Mouse (Mus musculus) forebrain, embryonic 10.5 days (tissue): ENCODE measurements around the gene Gfer. TPM values are rescaled to one million over a fixed set of nuclear protein-coding genes. Genes with fewer than 3 reads are reported as not detected.
A peak's percentile ranks its signal among the peaks of the same experiment; 100 is the strongest.

ENCODE experiments used
- DNase-seq: peaks from one replicate; pipeline ENCODE4 v3.0.0-alpha.2; 2017; ENCODE audit warnings: low spot score; ENCODE audit errors: extremely low spot score
- H3K27ac ChIP-seq: fragments of 300-500 bp; sonication (generic); 2 replicates; pipeline ENCODE4 v1.5.1; 2016; ENCODE audit warnings: mild to moderate bottlenecking
- H3K27me3 ChIP-seq: fragments of 300-500 bp; sonication (generic); 2 replicates; pipeline ENCODE4 v1.6.1; 2016; ENCODE audit warnings: mild to moderate bottlenecking; ENCODE audit not compliant: poor library complexity, severe bottlenecking
- H3K36me3 ChIP-seq: fragments of 300-500 bp; sonication (generic); replicated peaks from 2 replicates; pipeline ENCODE4 v1.6.1; 2016; ENCODE audit warnings: mild to moderate bottlenecking, moderate library complexity
- H3K4me1 ChIP-seq: fragments of 300-500 bp; sonication (generic); 2 replicates; pipeline ENCODE4 v1.6.1; 2016
- H3K4me3 ChIP-seq: fragments of 300-500 bp; sonication (generic); 2 replicates; pipeline ENCODE4 v1.5.1; 2016; ENCODE audit warnings: mild to moderate bottlenecking, moderate library complexity
- H3K9me3 ChIP-seq: fragments of 300-500 bp; sonication (generic); 2 replicates; pipeline ENCODE4 v1.6.1; 2016; ENCODE audit warnings: mild to moderate bottlenecking, moderate library complexity
- WGBS: fragments of 180-500 bp; shearing (Covaris S2); methylation state at CpG from one replicate; pipeline ENCODE4 v1.1.7; 2016; 5-methylcytosine and 5-hydroxymethylcytosine counted together
- polyA plus RNA-seq: library from polyadenylated mRNA; unstranded; fragments of >200 nt; fragmentation: Nextera tagmentation; extraction: Ambion mirVana; gene quantifications from 2 replicates; pipeline ENCODE4 v1.2.1, GENCODE M21; 2016

Gene Gfer
- polyA plus RNA-seq, 1 experiment from 2014 or later: 57.7 TPM

GRCm38 (mm10) chr17:24649581-24650069, 46.3 kb downstream of the Gfer start:
- Histone ChIP-seq H3K9me3 (no peaks in the 10 kb centered on the region), H3K4me3 (peak overlapping the region; percentile 66), H3K27ac (peak overlapping the region; percentile 83), H3K27me3 (peaks cover 62% of the 10 kb centered on the region), H3K36me3 (no peaks in the 10 kb centered on the region; the same call in 1 of the 2 replicates), H3K4me1 (peaks cover 39% of the 10 kb centered on the region)
- no peak for DNase-seq
- 1% methylated on average over 35 of the region's 35 CpGs for WGBS

GRCm38 (mm10) chr17:24648731-24649377, 47.1 kb downstream of the Gfer start:
- WGBS: 78% methylated on average over 10 of the region's 10 CpGs
- Histone ChIP-seq H3K4me3 (peak overlapping the region; percentile 66), H3K36me3 (no peaks in the 10 kb centered on the region; the same call in 1 of the 2 replicates), H3K9me3 (no peaks in the 10 kb centered on the region), H3K4me1 (peaks cover 41% of the 10 kb centered on the region), H3K27ac (0 out of 2 replicates have a peak overlapping the region, but pooled peaks have one; percentile 4), H3K27me3 (peaks cover 56% of the 10 kb centered on the region)
- DNase-seq: no peak

GRCm38 (mm10) chr17:24647493-24647892, 48.5 kb downstream of the Gfer start:
- Histone ChIP-seq H3K9me3 (no peaks in the 10 kb centered on the region), H3K27me3 (peaks cover 50% of the 10 kb centered on the region), H3K4me1 (peaks cover 53% of the 10 kb centered on the region), H3K4me3 (0 out of 2 replicates have a peak overlapping the region, but pooled peaks have one; percentile 4), H3K27ac (peak overlapping the region; percentile 2), H3K36me3 (no peaks in the 10 kb centered on the region; the same call in 1 of the 2 replicates)
- 87% methylated on average over 11 of the region's 11 CpGs for WGBS
- DNase-seq: no peak

GRCm38 (mm10) chr17:24646381-24646780, 49.6 kb downstream of the Gfer start:
- H3K27ac ChIP-seq: no peak overlapping the region
- WGBS: 86% methylated on average over 4 of the region's 4 CpGs
- peaks cover 39% of the 10 kb centered on the region for H3K27me3 ChIP-seq
- DNase-seq: no peak
- no peaks in the 10 kb centered on the region for H3K9me3 ChIP-seq
- H3K36me3 ChIP-seq: no peaks in the 10 kb centered on the region; the same call in 1 of the 2 replicates
- H3K4me1 ChIP-seq: peaks cover 53% of the 10 kb centered on the region
- no peak overlapping the region for H3K4me3 ChIP-seq

- no peak overlapping the region; the same call in 1 of the 2 replicates for H3K27ac ChIP-seq
- DNase-seq: no peak
Measured at GRCm38 (mm10) chr17:24645916-24646315, 50.0 kb downstream of the Gfer start.

GRCm38 (mm10) chr17:24644875-24645721, 50.9 kb downstream of the Gfer start:
- DNase-seq: no peak
- Histone ChIP-seq H3K27ac (peak overlapping the region; percentile 75), H3K4me1 (peaks cover 50% of the 10 kb centered on the region), H3K9me3 (no peaks in the 10 kb centered on the region), H3K4me3 (no peak overlapping the region), H3K36me3 (peaks cover 10% of the 10 kb centered on the region), H3K27me3 (peaks cover 26% of the 10 kb centered on the region)
- WGBS: 88% methylated on average over 9 of the region's 9 CpGs

More at GRCm38 (mm10) chr17:24645916-24646315, 50.0 kb downstream of the Gfer start:
- Histone ChIP-seq H3K4me1 (peaks cover 53% of the 10 kb centered on the region), H3K27me3 (peaks cover 35% of the 10 kb centered on the region), H3K36me3 (peaks cover 2% of the 10 kb centered on the region; the same call in 1 of the 2 replicates), H3K9me3 (no peaks in the 10 kb centered on the region), H3K4me3 (no peak overlapping the region)
- 91% methylated on average over 3 of the region's 3 CpGs for WGBS

- peak overlapping the region; percentile 75 for H3K27ac ChIP-seq
- peaks cover 50% of the 10 kb centered on the region for H3K4me1 ChIP-seq
- H3K9me3 ChIP-seq: no peaks in the 10 kb centered on the region
- peaks cover 18% of the 10 kb centered on the region for H3K36me3 ChIP-seq
- H3K27me3 ChIP-seq: peaks cover 17% of the 10 kb centered on the region
- 51% methylated on average over 7 of the region's 7 CpGs for WGBS
- no peak overlapping the region for H3K4me3 ChIP-seq
- DNase-seq: no peak
Measured at GRCm38 (mm10) chr17:24644030-24644715, 51.8 kb downstream of the Gfer start.

Other genes with a start within 250 kb of the Gfer start
- gene E4f1, start 225.8 kb downstream of the Gfer start, polyA plus RNA-seq: 32.7 and 35.2 TPM in 2 replicates
- gene Pgp, start 225.8 kb downstream of the Gfer start, polyA plus RNA-seq: 79.7 and 85.3 TPM in 2 replicates
- 0.23 and 0.25 TPM in 2 replicates for gene Bricd5, start 222.3 kb downstream of the Gfer start, polyA plus RNA-seq
- gene Mlst8, start 217.1 kb downstream of the Gfer start, polyA plus RNA-seq: 36.8 and 40.0 TPM in 2 replicates
- gene Caskin1, start 207.6 kb downstream of the Gfer start, polyA plus RNA-seq: 3.8 and 4.3 TPM in 2 replicates
- 128 and 132 TPM in 2 replicates for gene Traf7, start 168.2 kb downstream of the Gfer start, polyA plus RNA-seq
- gene Rab26, start 161.9 kb downstream of the Gfer start, polyA plus RNA-seq: 1.9 and 3.5 TPM in 2 replicates
- 12.9 and 16.3 TPM in 2 replicates for gene Pkd1, start 146.3 kb downstream of the Gfer start, polyA plus RNA-seq
- 75.3 and 75.4 TPM in 2 replicates for gene Tsc2, start 63.5 kb downstream of the Gfer start, polyA plus RNA-seq
- 26.9 and 29.5 TPM in 2 replicates for gene Nthl1, start 63.5 kb downstream of the Gfer start, polyA plus RNA-seq
- gene Slc9a3r2, start 45.8 kb downstream of the Gfer start, polyA plus RNA-seq: 25.9 and 27.1 TPM in 2 replicates
- not detected in 2 replicates for gene Npw, start 37.7 kb downstream of the Gfer start, polyA plus RNA-seq
- 27.5 and 30.6 TPM in 2 replicates for gene Zfp598, start 26.5 kb downstream of the Gfer start, polyA plus RNA-seq
- gene Syngr3, start 6.2 kb downstream of the Gfer start, polyA plus RNA-seq: 9.7 and 11.0 TPM in 2 replicates
- gene Noxo1, start 78 bp upstream of the Gfer start, polyA plus RNA-seq: 0.79 and 1.0 TPM in 2 replicates
- gene Tbl3, start 11.5 kb upstream of the Gfer start, polyA plus RNA-seq: 162 and 167 TPM in 2 replicates
- gene Rnf151, start 21.9 kb upstream of the Gfer start, polyA plus RNA-seq: 0.43 and 0.69 TPM in 2 replicates
- 1,888 and 1,960 TPM in 2 replicates for gene Rps2, start 22.0 kb upstream of the Gfer start, polyA plus RNA-seq
- gene Ndufb10, start 28.3 kb upstream of the Gfer start, polyA plus RNA-seq: 190 and 194 TPM in 2 replicates
- gene Rpl3l, start 31.7 kb upstream of the Gfer start, polyA plus RNA-seq: not detected in 2 replicates
- gene Msrb1, start 40.5 kb upstream of the Gfer start, polyA plus RNA-seq: 22.2 and 22.8 TPM in 2 replicates
- gene Hs3st6, start 56.8 kb upstream of the Gfer start, polyA plus RNA-seq: 0.50 and 0.68 TPM in 2 replicates
- 0.09 TPM in 1 of 2 replicates, not detected in the other for gene Meiob, start 108.1 kb upstream of the Gfer start, polyA plus RNA-seq
- gene Hagh, start 144.0 kb upstream of the Gfer start, polyA plus RNA-seq: 24.5 and 26.4 TPM in 2 replicates
- 16.6 and 19.0 TPM in 2 replicates for gene Fahd1, start 154.2 kb upstream of the Gfer start, polyA plus RNA-seq
- 0.17 and 0.36 TPM in 2 replicates for gene Igfals, start 169.8 kb upstream of the Gfer start, polyA plus RNA-seq
- 81.3 and 82.5 TPM in 2 replicates for gene Nubp2, start 190.2 kb upstream of the Gfer start, polyA plus RNA-seq
- 42.8 and 45.3 TPM in 2 replicates for gene Spsb3, start 190.5 kb upstream of the Gfer start, polyA plus RNA-seq
- gene Eme2, start 198.9 kb upstream of the Gfer start, polyA plus RNA-seq: 30.3 and 30.4 TPM in 2 replicates
- 100 and 103 TPM in 2 replicates for gene Mrps34, start 199.0 kb upstream of the Gfer start, polyA plus RNA-seq
- gene Nme3, start 200.3 kb upstream of the Gfer start, polyA plus RNA-seq: 50.1 and 51.8 TPM in 2 replicates
- gene Mapk8ip3, start 240.8 kb upstream of the Gfer start, polyA plus RNA-seq: 36.2 and 37.3 TPM in 2 replicates